Mouse (Mus musculus): ENCODE measurements around the gene Dop1a.

DNA sequence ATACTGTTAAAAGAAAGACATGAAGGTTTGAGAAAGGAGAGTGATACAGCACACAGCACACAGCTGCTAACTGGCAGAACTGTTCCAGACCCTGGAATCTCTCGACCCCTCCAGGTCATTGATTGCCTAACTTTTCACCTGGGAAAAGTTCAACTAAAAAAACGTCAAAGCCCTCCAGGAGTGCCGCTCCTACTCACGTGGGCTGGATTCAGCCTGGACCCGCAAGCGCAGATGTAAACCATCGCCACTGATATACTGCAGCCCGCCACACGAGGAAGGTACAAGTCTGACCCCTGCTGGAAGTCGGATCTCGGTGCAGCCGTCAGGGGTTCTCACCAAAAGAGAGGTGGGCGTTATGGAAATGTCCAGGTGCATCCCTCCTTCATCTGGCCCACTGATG lies 15.3 kb upstream of the Dop1a start:
- TF ChIP-seq CTCF (IDR thresholded peaks at IDR 0.05; ENCODE audit: low read depth) (peak; percentile 92), EP300 (optimal IDR thresholded peaks at IDR 0.05) (no peak)
